Mouse (Mus musculus) c-Kit-negative CD71-positive TER-119-positive erythroid progenitor cells, embryonic 14.5 days (primary cell): Measurements from ENCODE around the gene Cfap100.

ENCODE experiments used
- DNase-seq: peaks from one replicate; pipeline ENCODE4 v3.0.0-alpha.2; 2013; ENCODE audit warnings: low read depth, low spot score

Cfap100 gene

DNA sequence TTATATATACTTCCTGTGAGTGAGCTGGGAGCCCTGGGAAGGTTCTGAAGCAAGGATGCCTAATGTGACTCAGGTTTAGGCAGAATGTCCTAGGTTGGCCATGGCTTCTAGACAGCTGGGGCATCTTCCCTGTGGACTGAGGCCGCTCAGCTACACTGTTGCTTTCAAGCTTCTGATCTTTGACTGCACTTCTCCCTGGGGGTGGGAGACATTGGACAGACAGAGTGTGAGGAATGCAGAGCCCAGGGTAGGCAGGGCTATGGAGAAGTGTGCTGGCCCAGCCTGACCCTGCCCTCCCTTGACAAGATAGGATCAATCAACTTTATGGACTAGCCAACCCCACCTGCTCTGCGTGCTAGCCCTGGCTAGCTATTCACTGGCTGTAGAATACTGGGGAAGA, 32.6 kb upstream of the Cfap100 start:
- DNase-seq = no peak

DNA sequence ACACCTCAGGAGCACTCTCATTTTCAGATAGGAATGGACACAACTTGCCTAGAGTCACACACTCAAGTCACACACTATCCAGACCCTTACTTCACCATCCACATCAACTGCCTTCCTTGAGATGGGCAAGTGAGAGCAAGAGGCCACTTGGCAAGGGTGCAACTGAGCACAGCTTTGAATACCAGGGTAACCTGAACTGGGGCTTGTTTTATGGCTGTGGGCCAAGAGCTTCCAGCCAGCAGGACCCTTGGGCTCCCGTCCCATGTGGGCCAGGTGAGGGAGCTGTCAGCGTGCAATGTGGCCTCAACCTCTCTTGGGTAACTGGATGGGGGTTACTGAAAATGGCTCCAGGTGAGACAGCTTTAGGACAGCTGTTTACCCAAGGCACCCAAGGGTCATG, 28.8 kb upstream of the Cfap100 start:
- no peak for DNase-seq

DNA sequence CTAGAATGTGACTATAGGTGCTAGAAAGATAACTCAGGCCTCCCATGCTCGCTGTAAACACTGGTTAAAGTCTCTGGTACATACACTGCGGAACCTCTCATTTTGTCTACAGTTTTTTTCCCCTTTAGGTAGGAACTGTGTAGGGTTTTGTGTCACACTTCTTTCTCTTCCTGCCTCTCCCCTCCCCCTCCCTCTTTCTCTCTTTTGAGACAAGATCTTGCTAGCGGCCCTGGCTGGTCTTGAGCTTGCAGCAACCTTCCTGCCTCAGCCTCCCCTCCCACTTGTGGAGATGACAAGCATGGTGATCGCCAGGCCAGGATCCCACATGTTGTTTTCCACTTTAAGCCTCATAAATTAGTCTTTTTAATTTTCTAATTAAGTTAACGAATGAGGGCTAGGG, 25.2 kb upstream of the Cfap100 start:
- no peak for DNase-seq

DNA sequence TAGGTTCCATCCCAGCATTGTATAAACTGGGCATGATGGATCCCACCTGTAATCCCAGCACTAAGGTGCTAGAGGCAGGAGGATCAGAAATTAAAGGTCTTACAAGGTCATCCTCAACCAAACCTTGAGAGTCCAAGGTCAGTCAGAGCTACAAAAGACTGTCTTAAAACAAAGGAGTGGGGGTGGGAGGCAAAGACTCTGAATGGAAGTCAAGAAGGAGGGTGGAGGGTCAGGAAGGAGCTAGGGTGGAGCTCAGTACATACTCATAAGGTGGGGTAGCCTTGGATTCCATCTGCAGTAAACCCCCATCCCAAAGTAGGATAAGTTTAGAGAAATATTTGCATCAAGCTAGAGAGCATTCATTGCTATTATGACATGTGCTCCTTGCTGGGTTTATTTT, 24.0 kb upstream of the Cfap100 start:
- no peak for DNase-seq

DNA sequence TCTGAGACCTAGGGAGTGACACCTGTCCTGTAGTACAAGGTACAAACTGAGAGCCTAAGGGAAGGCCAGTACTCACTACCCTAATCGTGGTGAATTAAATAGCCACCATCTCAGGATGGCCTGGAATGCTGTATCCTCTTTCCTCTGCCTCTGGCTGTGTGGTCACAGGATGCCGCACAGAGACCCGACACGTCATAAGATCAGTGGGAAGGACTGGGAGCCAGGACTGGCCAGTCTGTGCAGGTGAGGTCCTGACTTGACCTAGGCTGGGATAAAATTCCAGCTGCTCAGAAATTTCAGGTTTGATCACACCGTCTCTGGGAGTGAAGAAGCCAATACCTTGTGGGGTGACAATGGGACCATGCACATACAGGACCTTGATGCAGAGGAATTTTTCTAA, 22.9 kb upstream of the Cfap100 start:
- DNase-seq = no peak

DNA sequence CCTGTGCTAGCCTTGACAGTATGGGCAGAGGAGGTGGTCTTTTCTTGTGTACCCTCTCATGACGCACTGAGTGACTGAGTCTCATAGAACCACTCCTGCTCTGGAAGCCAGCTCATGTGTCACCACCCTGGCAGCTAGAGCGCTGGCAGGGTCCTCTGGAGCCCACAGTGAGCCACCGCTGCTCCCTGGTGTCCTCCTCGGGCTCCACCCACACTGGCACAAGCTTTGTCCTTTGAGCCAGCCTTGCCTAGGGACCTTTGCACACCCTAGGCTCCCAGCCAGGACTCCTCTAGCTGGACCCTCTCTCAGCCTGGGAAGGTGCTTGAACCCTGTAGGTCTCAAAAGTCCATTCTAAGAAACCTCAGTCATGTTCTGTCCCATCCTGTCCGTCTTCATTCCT, 22.1 kb upstream of the Cfap100 start:
- no peak for DNase-seq

DNA sequence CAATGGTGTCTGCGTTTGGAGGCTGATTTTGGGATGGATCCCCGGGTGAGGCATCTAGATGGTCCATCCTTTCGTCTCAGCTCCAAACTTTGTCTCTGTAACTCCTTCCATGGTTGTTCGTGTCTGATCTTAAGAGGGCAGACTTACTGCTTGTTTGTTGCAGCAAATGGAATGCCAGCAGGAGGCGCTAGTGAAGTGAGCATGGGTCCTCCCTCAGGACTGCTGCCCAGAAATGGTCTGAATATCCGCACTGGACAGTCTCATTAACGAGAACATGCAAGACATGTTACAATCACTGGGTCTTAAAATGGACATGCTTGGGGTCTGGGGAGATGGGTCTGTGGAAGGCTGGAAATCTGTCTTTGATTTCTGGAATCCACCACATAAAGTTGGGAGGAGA, 21.6 kb upstream of the Cfap100 start:
- no peak for DNase-seq

DNA sequence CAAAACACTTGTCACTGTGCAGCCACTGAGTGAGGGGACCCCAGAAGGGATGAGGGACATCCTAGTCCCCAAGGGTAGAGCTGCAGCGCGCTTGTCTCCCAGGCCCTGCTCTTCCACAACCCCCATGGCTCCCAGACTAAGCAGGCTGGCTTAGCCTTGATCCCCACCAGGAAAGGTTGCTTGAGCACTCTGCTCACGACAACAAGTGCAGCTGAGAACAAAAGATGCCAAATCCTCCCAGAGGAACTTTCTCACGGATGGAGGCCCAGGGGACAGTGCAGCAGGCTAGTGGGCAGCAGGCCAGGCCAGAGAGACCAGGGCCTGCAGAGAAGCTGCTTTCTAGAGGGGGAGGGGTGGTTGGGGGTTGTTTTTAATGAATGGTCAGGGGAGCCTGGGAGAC, 18.3 kb upstream of the Cfap100 start:
- no peak for DNase-seq

DNA sequence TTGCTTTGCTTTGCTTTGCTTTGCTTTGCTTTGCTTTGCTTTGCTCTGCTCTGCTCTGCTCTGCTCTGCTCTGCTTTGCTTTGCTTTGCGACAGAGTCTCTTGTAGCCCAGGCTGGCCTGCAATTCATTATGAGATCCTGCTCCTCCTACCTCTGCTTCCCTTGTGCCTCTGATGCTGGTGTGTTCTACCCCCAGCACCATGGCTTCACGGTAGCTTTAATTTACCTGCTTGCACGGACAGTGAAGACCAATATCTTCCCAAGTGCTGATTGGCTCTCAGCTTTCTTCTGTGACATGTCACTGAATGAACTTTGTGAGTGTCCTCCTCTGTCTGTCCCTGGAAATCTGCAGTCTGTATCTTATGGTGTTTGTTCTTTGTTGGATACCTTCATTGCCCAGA, 8.4 kb upstream of the Cfap100 start:
- no peak for DNase-seq

DNA sequence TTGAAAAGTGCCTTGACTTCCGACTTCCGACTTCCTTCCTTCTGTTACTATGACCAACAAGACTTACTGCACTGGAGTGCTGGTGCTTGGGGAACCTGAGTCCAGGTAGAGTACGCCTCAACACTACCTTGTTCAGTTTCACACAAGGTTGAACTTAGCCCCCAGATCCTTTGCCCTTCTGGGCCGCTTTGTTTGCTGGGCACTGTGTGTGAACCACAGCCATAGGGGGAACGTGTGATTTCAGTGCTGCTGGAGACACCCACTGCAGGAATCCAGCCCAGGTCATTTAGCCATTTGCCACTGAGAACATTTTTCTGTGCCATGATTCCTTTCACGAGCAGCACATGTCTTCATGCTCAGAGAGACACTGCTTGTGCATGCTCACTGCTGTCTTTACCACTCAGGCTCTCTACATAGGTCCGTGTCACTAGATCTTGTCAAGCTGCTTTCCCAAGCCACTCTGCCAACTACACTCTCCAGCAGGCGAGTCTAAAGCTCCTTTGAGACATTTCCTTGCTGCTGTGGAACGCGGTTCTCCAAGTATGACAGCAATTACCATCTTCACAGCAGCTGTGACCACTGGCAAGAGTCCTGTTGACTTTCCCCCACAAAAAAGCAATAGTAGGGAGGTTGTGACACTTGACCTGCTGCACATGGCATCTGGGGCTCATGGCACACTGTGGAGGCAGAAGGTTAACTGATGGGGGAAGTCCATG, 7.8 kb upstream of the Cfap100 start:
- DNase-seq = no peak

DNA sequence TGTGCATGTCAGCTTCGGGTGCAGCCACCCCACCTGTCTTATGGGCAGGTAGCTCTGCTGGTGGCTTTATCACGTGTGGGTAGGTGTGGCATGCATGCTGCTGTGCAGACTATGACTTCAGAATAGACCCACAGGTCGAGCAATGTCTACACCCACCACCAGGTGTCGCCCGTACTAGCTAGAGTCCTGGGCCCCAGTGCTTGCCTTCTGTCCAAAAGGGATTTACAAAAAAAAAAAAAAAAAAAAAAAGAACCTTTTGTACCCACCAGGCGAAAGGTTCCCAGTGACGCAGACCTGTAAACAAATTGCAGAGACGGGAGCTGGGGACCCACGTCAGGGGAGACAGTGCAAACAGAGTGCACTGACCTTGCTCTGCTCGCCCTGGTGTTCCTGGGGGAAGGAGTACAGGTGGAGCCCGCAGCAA, 6.6 kb upstream of the Cfap100 start:
- DNase-seq = no peak

DNA sequence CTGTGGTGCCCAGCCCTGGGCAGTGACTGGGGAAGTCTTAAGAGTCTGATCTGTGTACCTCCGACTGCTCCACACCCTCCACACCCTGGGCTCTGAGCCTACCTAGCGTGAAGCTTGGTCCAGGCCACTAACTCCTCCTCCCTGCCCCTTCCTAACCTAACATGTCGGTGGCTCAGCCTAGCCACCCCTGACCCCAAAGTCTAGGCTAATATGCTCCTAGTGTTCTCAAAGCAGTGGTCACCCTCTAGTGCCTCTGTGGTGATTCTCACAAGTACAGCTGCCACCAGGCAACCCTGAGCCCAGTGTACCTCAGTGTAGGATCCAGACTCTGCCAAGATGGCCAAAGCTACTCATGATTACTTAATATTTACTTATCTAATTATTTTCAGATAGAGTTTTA, 6.1 kb upstream of the Cfap100 start:
- DNase-seq = no peak

DNA sequence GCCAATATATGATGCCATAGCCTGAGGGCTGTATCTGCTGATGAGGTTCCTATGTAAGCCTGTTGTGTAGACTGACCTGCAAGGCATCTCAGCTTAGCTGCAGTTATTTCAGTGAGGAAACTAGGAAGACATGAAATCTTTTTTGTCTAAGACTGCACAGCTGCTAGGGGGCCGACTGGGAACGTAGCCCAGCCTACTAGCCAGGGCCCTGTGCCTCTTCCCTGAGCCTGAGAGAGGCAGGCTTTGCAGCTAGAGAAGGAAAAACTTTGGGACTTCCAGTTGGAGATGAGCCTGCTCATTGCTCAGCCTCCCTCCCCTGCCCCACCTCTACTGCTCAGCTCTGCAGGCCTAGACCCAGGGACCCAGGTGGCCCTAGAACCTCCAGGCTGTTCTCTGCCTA, 2.9 kb upstream of the Cfap100 start:
- DNase-seq = no peak

DNA sequence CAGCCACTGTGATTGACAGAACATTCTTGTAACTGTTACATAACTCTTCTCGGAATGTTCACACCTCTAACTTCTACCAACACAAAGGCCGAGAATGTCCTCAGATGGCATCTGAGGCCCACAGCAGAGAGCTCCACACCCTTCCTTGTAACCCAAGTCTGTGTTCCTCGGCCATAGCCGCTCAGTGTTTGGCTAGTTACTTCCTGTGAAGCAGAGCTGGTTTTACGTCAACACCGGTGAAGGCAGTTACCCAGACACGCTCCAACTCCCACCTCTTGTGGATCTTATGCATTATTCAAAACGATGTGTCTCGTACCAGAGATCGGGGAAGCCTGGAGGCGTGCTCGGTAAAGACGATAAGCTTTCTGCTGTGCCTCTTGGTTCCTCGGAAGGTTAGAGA, 1.3 kb upstream of the Cfap100 start:
- DNase-seq = no peak

DNA sequence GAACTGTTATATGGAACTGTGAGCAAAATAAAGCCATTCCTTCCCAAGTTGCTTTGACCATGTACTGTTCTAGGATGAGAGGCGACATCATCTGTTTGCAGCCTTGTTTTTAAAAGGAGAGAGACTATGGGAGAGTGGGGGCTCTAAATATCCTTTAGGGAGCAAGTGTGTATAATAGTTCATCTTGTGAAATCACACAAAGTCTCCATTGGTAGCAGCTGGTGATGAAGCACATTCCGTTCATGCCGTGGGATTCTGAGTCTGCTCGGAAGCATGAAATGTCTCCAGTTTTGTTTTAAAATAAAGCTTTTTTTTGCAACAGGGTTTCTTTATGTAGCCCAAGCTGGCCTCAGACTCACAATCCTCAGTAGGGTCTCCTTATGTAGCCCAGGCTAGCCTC, 2.6 kb downstream of the Cfap100 start:
- no peak for DNase-seq

DNA sequence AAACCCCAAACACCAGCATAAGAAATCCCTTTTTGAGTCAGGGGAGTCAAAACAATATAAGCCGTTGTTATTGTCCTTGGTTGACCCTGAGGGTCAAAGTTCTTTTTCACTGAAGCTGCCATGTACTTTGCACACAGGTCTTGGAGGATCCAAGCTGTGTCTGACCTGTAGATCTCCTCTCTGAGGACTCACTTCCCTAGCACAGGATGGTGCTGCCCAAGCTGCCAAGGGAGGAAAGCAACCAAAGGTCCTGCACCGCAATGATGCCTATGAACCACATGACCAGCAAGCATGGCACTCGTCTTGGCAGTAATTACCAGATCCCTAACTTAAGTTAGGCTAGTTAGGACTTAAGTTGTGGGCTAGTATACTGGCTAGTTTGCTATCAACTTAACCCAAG, 3.2 kb downstream of the Cfap100 start:
- DNase-seq = no peak

DNA sequence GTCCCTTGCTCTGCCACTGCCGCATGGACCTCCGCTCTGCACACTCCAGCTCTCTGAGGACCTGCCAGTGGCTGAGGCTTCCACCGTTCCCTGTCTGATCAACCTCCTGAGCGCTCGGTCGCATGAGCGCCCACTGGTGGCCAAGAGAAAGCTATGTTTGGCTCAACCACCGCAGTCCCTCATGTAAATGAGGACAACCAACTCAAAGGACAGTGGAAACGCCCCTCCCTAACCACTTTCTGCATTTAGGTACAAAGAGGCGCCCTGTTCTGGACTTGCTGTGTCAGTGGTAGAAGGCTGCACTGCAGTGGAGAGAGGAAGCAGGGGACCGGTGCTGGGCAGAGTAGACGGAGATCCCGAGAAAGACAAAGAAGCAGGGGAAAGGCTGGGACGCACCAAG, 6.0 kb downstream of the Cfap100 start:
- DNase-seq = no peak

DNA sequence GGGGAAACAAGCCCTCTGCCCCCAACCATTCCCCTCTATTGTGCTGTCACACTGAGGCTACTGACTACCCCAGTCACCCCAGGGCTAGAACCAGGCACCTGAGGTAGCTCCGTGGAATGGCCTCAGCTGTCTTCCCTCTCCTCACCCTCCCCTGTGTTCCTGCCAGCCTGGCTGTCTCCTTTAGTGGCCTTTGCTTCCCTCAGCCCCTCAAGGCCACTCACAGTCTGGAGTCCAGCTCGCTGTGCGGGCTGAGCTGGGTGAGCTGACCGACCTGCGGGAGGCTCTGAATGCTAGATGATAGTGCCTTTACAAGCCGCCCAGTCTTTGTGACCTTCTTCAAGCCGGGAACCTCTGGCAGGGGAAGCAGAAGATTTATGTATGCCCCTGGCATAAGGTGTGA, 16.7 kb downstream of the Cfap100 start:
- no peak for DNase-seq

DNA sequence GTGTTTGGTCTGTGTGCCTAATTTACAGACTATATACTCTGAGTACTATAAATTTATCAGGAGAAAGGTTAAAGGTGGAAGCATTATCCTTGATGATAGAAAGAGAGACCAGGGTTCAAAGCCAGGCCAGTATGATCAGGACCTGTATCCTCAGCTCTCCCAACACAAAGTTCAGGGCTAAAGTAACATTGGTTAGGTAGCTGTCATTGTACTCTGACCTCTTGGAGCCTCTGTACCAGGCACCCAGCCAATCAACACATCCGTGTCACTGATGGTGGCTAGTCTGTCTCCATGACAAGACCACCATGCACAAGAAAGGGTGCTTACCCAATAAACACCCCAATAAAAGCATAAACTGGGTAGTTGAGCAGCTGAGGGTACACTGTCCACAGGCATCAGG, 17.6 kb downstream of the Cfap100 start:
- DNase-seq = no peak

DNA sequence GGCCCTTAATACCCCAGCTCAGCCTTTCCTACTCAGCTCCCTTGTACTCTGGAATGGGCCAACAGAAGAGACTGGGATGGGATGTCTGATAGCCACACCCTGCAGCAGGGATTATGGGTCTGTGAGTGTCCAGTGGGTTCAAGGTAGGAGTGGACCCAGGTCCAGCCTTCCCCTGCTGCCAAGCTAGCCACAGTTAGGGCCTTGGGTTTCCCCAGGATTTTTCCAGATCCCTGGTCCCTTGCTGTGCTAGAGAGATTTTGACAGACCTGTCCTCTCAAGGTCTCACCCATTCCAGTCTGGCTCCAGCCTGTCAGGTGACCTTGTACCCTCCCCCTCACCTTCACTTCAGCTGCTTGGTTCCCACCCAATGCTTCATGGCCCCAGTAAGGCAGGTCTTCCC, 20.0 kb downstream of the Cfap100 start:
- DNase-seq = no peak

DNA sequence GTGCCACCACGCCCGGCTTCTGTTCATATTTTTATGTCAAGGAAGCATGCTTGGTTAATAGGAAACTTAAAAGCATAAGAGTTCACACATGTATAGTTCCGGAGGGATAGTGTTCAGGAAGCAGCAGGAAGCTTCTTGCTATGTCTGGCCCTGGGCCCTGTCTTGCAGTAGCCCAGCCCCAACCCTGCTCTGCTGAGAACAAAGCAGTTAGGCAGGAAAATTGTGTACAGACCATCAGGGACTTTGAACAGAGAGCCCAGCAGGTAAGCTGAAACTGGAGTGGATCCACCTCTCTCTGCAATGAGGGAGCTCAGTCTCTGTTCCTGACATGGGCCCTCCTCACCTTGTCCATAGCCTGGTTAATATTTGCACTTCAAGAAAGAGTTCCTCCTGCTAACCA, 31.3 kb downstream of the Cfap100 start:
- DNase-seq = no peak

DNA sequence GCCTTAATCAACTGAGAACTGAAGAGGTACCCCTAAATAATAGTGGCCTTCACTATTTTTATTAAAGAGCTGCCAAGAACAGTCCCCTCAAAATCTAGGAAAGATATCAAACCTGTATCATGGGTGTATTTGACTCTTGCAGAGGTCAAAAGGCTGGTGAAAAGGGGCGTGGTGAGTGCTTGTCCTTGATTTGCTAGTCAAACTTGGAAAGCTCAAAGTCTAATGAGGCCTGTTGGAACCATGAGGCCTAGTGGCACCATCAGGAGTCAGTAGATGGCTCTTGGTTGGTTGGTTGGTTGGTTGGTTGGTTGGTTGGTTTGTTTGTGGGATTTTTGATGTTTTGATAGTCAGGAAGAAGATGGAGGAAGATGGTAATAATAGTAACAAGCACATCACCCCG, 32.8 kb downstream of the Cfap100 start:
- DNase-seq = no peak

DNA sequence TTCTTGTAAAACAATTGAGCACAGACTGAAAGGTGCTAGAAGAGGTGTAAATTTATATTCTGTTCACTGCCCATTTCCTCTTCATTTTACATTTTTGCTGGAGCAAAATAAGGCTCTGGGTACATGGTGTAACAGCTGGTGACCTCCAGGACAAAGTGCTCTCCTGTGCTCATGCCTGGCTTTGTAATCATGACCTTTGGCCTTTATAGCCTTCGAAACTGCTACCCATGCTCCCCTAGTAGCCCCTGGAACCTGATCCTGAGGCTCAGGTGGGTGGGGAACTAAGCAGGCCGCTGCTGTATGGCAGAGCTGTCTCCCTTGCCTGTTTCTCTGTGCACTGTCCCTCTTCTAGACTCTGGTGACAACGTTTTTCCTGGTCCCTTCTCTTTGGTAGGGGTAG, 34.6 kb downstream of the Cfap100 start:
- no peak for DNase-seq

DNA sequence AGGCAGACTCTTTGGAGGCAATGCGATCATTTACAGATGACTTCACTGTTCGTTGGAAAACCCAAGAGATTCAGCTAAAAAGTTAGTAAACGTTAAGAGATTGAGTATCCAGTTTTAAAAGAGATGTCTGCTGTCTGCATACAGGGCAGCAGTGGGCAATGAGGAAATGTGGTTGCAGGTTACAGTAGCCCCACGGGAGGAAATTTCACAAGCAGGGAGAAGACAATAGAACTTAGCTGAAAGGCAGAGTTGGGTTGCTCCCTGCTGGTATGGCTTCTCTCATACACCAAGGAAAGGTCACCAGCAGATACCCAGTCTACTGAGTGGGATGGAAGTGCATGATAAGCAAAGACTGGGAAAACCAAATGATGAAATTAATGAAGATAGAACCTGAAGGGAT, 38.0 kb downstream of the Cfap100 start:
- DNase-seq = no peak
